Mouse (Mus musculus) heart, postnatal 25 days (tissue): ENCODE results near the gene Fkbpl. TPM values are rescaled to one million over a fixed set of nuclear protein-coding genes. Genes with fewer than 3 reads are reported as not detected.

ENCODE experiments used
- DNase-seq: peaks from one replicate; pipeline ENCODE4 v3.0.0; 2022; ENCODE audit warnings: low spot score
- intact Hi-C: fragments of 180-260 bp; cut with DNase I; formaldehyde crosslinking; loops from one replicate; pipeline ENCODE4 v1.15.1; 2025
- total RNA-seq, 2 experiments: library from RNA; stranded (reverse); gene quantifications; 2 replicates each; pipeline ENCODE4 v1.2.3; 2021

Fkbpl gene
- total RNA-seq: 1 to 10 TPM; 6.2 to 6.6 TPM

DNA sequence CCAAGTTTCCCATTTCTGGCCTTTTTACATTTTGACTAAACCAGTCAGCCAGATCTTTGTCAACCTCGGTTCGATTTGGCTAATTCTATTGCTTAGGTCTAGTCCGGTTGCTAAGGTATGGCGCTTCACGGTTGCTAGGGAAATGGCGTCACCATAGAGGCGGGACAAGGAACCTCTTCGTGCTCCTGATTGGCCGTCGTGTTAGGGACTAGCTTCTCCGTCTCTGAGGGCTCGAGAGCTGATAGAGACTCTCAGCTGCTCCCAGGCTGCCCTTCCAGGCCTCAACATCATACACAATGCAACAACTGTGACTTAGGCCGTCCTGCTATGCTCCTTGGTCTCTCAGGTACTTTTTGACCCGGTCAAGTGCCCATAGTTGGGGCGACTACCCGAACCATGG is at the start of gene Fkbpl:
Gene Fkbpl, plus strand, starts transcription at position 157 of the 400 bp plus-strand sequence.
- intact Hi-C loops: no loop called here
- DNase-seq: peak; percentile 93

DNA sequence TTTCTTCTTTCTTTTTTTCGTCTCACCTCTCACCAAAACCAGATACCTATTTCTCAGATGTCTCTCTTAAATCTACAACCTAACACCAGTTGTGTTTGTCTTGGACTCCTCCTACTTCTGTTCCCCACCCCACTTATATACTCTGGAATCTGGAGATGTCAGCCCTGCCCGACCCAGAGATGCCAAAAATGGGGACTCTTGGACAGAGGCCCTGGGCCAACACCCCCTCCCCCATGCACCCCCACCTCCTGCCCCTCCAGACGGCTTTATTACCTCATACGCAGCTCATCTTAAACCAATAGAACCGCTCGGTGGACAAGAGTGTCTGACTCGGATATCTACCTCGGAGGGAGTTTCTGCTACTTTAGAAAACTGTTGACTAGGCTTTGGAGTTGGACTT is 48.5 kb upstream of the Fkbpl start:
- DNase-seq: no peak
- intact Hi-C loops: no loop called here

DNA sequence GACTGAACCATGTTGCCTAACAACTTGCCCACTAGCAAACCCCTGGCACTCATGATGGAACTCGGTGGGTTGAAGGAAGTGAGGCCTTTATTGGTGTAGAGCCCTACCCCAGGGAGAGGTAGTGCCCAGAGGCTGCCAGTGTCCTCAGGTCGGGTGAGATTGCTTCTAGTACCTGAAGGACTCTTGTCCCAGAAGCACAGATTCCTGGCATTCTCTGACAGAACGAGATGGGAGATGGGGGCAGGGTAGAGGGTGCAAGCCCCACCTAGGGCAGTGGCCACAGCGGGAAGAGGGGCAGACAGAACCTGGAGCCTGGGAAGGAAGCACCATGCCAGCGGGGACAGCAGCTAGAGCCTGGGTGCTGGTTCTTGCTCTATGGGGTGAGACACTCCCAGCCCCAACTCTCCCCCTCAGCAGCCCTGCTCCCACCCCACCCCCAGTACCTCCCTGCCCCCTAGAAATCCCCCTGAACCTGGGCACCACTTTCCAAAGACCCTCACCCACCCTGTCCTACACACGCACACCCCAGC is 46.9 kb upstream of the Fkbpl start, which contains the start of gene Ager:
Gene Ager, plus strand, starts transcription at position 297 of the 530 bp plus-strand sequence.
- DNase-seq: no peak
- intact Hi-C loops: no loop called here

DNA sequence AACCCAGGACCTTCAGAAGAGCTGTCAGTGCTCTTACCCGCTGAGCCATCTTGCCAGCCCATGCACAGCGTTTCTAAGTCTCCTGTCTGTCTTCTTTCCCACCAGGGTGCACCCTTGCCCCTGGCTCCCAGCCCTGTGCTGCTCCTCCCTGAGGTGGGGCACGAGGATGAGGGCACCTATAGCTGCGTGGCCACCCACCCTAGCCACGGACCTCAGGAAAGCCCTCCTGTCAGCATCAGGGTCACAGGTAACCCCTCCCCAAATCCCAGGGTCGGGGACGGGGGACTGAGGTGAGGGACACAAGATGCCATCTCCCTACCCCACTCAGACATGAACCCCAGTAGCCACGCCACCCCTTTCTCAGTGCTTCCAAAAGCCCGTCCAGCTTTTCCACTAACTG is 44.7 kb upstream of the Fkbpl start:
- intact Hi-C loops: no loop called here
- DNase-seq: no peak

DNA sequence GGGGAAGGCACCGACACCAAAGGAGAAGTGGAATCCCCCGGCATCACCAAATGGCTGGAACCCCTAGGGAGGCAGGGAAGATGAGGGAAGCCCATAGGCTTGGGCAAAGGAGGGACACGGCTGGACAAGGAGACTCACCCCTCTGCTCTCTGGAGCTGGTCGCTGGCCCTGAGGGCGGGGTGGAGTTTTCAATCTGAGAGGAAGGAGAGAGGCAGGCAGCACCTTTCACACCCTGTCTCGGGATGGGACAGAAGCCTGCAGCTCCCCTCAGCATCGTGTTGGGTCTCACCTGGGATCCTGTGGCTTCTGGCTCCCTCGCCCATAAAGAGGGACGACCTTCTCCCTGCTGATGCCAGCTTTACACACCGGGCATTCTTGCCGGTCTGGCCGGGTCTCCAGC is 42.8 kb upstream of the Fkbpl start:
- intact Hi-C loops: no loop called here
- no peak for DNase-seq

DNA sequence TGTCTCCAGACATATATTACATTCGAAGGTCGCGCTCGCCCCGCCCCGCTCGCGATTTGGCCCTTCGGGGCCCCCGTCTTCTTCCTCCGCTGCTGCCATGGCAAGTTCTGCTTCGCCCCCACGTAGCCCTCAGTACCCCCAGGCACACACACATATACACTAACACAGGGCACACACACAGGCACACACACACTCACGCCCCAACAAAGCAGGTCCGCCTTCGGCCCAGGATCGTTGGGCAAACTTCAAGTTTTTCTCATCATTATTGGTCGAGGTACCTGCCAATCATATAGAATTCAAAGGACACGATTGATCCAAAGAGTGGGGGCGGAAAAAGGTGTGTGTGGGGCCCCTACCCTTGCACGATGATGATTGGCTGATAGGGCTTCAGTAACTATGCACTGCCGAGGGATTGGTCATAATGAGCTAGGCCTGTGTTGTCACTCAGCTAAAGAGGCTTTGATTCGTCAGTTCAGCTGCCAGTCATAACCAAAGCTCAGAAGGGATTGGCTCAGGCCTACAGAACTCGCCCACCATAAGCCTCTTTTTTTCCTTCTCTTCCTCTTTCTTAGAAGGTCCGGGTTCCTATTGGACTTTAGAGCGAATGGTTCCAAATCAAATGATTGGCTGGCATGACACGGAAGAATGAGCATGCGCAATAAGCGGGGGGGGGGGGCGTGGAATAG is 41.0 kb upstream of the Fkbpl start, which contains the start of gene Rnf5:
Gene Rnf5, minus strand, starts transcription at position 316 of the 686 bp plus-strand sequence.
- intact Hi-C loops: no loop called here
- peak; percentile 97 for DNase-seq

DNA sequence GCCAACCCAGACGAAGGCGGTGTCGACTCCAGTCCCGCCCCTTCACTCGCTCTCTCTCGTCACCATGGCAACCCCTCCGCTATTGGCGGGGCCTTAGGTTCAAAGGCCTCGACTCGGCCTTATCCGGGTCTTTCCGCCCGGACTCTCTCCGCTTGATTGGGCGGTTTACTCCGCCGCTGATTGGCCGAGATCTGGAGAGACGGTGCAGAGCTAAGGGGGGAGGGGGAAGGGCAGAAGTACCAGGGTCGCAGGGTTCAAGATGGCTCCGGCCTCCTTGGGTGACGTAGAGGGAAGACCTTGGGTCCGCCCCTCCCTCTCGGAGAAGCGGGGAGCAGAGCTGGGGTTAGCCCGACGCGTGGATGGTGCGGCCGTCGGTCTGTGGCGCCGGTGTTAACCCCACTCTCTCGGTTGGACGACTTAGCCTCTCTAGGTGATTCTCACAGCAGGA is 40.5 kb upstream of the Fkbpl start, which contains the start of gene Agpat1:
Gene Agpat1, plus strand, starts transcription at position 202 of the 448 bp plus-strand sequence.
- DNase-seq: peak; percentile 98
- intact Hi-C loops: no loop called here

DNA sequence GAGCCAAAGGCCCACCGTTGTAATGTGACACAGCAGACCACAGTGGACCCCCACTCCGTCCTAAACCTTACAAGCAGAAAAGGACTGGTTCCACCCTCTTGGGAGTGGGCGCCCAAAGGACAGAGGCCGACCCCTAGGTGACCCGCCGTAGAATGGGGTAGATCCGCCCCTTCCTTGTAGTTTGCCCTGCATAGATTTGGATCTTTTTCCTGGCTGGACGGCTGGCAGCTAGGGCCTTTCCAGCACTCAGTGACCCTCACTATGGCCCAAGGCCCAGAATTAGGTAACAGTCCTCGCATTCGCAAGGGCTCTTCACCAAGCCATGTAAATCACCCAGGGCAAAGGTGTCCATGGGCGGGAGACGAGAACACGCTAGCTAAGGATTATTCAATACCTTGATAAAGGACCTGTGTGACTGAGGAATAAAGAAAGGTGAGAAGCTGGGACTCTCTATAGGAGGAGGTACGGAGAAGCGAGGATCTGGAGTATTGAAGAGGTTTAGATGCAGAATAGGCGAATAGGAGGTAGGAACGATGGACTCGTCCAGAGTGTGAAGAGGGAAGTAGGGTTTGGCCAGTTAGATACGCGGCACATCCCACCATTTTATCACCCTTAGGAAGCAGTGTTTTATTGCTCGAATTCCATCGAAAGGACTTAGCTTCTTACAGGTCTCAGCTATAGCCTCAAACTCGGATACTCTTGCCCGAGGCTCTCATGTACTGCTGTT is 39.9 kb upstream of the Fkbpl start:
- intact Hi-C loops: no loop called here
- no peak for DNase-seq

DNA sequence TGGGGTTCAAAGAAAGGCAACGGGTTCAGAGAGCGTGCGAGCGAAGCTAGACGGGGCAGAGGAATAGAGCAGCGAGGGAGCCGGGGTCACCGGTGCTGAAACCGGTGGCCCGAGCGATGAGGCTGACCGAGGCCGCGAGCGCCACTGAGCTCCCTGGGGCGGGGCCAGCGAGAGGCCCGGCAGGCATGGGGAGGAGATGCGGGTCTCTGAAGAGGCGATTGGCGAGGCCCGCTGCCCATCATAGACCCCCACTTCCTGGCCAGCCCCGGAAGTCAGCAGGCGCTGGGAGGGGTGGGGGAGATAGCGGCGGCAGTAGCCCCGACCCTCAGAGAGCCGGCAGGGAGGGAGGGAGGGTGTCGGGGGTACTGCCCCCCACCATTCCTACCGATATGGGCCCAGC is 39.0 kb upstream of the Fkbpl start:
- DNase-seq: peak; percentile 94
- intact Hi-C loops: no loop called here

DNA sequence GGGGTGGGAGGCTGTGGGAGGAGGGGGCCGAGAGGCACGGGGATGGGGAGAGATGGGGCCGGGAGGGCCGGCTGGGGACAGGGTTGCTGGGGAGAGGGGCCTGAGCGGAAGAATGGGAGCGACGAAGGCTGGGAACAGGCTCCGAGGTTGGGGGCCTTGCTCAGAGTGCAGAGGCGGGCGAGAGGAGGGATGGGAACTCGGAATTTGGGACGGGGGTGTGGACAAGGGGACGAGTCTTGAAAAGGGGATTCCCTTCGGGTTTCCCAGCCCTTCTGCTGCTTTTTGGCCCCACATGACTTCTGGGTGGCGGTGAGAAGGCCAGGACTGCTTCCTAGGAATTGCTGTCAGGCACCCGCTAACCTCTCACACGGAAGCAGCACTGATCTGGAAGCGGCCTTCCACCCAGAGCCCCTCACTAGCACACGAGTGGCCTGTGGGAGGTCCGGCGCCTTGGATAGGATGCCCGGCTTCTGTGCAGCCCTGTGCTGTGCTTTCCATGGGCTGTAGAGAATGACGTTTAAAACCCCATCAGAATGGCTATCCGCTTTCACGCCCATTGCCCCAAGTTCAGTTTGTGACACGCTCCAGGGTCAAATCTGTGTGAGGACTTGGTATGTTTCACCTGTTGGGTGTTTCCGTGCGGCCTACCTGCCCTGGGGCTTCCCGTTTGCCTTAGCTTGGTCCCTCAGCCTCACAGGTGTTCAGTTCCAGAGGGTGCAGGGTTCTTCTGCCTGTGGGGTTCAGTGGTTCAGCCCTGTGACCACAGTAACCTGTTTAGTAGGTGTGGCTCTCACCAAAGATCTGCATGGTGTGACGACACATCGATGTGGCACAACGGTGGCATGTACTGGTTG is 38.2 kb upstream of the Fkbpl start:
- DNase-seq: no peak
- intact Hi-C loops: no loop called here

DNA sequence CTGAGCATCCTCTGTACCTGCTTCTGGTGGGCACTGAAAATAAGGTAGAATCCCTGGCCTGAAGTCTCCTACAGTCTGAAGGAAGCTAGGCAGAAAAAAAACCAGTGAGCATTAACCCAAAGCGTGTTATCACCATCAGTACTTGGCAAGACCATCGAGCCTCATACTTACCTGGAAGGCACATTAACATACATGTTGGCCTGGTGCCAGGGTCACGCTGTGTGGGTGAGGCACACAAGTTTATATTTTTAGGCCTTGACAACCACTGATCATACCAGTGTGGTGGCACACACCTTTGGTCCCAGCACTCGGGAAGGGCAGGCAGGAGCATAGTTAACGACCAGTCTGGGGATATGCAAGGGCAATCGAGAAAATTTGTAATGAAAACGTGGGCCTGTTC is 36.6 kb upstream of the Fkbpl start:
- intact Hi-C loops: no loop called here
- no peak for DNase-seq

DNA sequence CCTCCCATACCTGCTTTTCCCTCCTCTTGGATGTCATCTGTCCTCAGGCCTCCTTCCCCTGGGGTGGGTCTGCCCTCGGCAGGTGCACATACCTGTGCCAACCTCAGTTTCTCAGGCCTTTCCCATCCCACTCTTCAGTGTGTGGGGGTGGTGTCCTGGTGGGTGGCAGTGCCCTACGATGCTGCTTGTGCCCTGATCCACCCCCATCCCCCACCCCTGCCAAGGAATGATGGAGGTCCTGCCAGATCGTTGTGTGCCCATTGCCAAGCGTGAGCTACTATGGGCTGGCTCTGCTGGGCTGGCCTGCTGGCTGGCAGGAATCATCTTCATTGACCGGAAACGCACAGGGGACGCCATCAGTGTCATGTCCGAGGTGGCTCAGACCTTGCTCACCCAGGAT is 33.5 kb upstream of the Fkbpl start:
- no peak for DNase-seq
- intact Hi-C loops: no loop called here

DNA sequence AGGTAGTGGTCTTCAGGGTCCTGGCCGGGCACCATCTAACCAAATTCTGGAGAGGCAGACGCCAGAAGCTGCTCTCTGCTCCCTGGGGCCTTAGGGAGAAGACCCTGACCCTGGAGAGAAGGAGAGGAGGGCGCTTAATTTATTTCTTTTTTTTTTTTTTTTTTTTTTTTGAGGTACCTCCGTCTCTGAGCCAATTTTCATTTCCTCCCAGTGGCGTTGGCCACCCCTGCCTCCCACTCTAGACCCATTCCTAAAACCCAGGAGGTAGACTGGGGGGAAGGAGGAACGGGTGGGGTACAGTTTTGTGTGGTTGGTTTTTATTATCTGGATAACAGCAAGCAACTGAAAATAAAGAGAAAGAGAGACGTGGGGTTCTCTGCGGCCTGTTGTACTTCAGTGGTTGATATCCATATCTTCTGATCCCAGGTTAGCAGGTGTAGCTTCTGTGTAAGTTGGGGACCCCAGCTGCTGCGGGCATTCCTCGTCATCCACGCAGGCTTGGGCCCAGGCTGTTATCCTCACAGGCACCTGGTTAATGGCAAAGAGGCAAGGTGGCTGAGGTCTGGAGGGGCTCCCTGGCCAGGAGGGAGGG is 31.4 kb upstream of the Fkbpl start:
- intact Hi-C loops: no loop called here
- no peak for DNase-seq

DNA sequence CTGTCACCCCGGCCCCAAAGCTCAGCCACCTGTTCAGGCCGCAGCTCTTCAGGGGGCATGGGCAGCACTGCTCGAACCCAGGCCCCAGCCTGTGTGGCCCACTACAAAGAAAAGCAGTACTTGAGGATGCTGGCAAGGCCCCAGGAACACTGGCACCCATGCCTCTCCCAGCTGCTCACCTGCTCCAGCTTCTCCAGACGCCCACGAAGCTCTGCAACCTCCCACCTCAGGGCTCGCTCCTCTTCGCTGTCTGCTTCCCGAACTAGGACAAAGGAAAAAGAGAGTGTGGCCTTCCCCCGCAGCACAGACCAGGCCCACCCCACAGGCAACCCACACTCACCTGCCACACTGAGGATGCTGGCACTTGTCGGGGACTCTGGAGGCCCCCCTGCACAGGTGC is 30.7 kb upstream of the Fkbpl start:
- intact Hi-C loops: no loop called here
- no peak for DNase-seq

DNA sequence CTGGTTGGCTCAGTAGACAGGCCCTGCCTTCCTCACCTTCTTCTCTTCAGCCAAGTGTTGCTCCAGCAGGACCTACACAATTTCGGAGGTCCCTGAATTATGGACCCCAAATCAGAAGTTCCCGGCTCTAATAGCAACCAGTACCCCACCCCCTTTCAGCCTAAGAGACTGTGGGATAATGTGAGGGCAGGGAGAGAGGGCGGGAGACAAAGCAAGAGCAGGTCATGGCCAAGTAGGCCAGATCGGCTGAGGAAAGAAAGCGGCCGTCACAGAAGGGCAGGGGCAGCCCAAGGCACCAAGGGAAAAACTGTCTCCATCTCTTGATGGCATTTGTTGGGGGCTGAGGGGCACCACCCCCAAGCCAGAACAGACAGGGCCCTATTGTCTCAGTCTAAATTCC is 28.7 kb upstream of the Fkbpl start, which contains the start of gene Egfl8:
Gene Egfl8, minus strand, starts transcription at position 101 of the 400 bp plus-strand sequence.
- intact Hi-C loops: loop anchor here (5.0 kb wide), 2 partner anchors 44 to 59 kb away; no protein-coding TSS in a partner anchor
- no peak for DNase-seq

DNA sequence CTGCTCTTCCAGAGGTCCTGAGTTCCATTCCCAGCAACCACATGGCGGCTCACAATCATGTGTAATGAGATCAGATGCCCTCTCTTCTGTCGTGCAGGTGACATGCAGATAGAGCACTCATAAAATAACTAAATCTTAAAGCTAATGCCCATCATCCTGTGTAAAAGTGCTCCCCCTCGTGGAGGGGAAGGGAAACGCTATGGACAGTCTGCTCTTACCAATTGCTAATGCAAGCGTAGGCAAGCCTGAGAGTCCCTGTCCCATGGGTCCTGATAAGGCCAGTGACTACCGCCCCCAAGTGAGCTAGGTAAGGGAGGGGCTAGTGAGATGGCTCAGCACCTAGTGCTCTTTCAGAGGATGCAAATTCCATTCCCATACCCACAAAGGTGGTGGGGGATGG is 25.6 kb upstream of the Fkbpl start:
- no peak for DNase-seq
- intact Hi-C loops: loop anchor here (1.0 to 5.0 kb wide), 3 partner anchors 47 to 179 kb away; no protein-coding TSS in a partner anchor

DNA sequence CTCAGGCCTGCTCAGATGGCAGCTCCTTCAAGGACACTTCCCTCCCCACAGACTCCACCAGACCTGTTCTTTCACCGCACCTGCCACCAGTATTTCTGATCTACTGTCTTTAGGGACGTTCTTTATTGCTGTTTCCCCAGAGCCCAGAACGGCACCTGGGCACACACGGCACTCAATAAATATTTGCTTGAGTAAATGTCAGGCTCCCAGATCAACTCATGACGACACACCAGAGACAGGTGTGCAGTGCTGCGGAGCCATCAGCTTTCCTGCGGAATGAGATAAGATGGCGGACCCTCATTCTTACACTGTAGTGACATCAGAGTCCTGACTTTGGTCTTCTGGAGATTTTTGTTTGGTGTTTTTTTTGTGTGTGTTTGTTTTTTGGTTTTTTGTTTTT is 23.6 kb upstream of the Fkbpl start:
- DNase-seq: no peak
- intact Hi-C loops: no loop called here

DNA sequence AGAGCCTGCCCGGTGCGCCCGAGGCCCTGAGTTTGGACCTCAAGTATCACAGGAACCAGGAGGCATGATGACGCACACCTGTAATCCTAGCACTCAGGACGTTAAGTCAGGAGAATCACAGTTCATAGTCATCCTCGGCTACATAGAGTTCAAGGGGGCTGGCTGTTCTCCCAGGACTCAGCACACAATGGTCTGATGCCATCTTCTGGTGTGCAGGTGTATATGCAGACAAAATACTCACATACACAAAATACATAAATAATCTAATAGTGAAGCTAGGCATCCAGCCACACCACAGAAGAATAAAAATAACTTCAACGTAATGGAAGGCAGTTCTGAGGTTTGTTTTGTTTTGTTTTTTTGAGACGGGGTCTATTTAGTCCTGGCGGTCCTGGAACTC is 21.4 kb upstream of the Fkbpl start:
- intact Hi-C loops: no loop called here
- DNase-seq: no peak

DNA sequence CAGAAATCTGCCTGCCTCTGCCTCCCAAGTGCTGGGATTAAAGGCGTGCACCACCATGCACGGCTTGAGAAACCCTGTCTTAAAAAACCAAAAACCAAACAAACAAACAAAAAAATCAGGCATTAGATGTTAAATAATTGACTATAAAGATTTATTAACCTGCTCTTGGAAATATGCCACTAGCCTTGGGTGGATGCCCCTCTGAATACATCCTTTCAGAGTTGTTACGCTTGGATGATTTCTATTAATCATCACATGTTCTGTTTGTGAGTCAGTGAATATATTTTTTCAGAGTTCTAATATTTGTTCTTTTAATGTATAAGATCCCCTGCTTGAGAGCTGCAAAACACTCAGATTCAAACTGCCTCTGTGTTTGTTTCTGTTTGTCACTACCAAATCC is 19.6 kb upstream of the Fkbpl start:
- no peak for DNase-seq
- intact Hi-C loops: no loop called here
